In the genomic region with DNA sequence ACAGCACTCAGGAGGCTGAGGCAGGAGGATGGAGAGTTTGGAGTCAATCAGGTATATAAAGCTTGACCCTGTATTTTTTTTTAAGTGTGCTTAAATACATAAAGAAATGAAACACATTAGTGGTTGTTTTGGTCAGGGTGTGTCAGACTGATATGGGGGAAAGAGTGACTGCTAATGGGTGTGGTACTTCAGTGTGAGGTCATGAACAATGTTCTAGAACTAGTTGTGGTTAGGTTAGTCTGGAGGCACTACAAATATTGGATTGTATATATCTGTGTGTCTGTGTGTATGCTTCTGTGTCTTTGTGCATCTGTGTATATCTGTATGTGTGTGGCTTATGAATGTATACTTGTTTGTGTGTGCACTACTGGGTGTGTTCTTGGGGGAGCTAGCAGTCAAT, we compare ENCODE assay signal across 28 mouse cellular contexts. TPM values are rescaled to one million over a fixed set of nuclear protein-coding genes. Genes with fewer than 3 reads are reported as not detected.
DNase-seq lines count a peak whose midpoint lies in the region; ATAC-seq and TF ChIP-seq lines count a peak whose summit lies in the region.
"Had no signal": no experiment of that assay in that cellular context is flagged by ENCODE, and none has a peak within 500 bp of the region (broad histone marks: within the 10 kb centered on the region; RNA-seq: fewer than 3 reads in every experiment).

No protein-coding gene starts in this region.

- ATAC-seq in liver, embryonic 12.5 days: peak; percentile 66
- ATAC-seq in liver, embryonic 14.5 days (ENCODE audit: insufficient read depth): 0 out of 2 replicates have a peak, but pooled peaks have one; percentile 35
- ATAC-seq in megakaryocyte progenitor cell, adult 5-6 weeks (replicated peaks; ENCODE audit: poor library complexity): peak; percentile 87
- ATAC-seq: activated CD4-positive, CD25-positive, alpha-beta regulatory T cell, adult 4 months; CD4-positive, CD25-positive, alpha-beta regulatory T cell, adult 4 months; forebrain, embryonic 14.5 days; hindbrain, postnatal 0 days had no signal

- DNase-seq in liver: no peak
- DNase-seq in liver, embryonic 14.5 days (ENCODE audit: low read depth in 3 of 3, low spot score in 3 of 3): no peak
- no peak for DNase-seq in embryonic facial prominence, embryonic 10.5 days (ENCODE audit: low spot score)
- no peak for DNase-seq in cerebellum, postnatal 4 days (ENCODE audit: low spot score in 2 of 2)
- no peak for DNase-seq in cerebellum, postnatal 14 days
- DNase-seq: adrenal gland, postnatal 14 days; B cell, adult 2 months; cerebellum, adult 2 months; cerebellum, postnatal 10 days; gastrocnemius, postnatal 10 days; heart, adult 18-20 months; heart, postnatal 10 days; heart, postnatal 4 days had no signal

- no peak overlapping the region for H3K9ac ChIP-seq in liver, embryonic 12.5 days
- H3K9ac ChIP-seq in liver, embryonic 14.5 days (replicated peaks): no peak overlapping the region
- H3K9ac ChIP-seq: embryonic facial prominence, embryonic 15.5 days; hindbrain, embryonic 13.5 days had no signal

- H3K36me3 ChIP-seq in liver, embryonic 12.5 days: no peaks in the 10 kb centered on the region
- no peaks in the 10 kb centered on the region for H3K36me3 ChIP-seq in liver, embryonic 14.5 days (replicated peaks; ENCODE audit: control insufficient read depth, insufficient read depth, low read depth)
- no peaks in the 10 kb centered on the region for H3K36me3 ChIP-seq in embryonic facial prominence, embryonic 10.5 days (replicated peaks)
- H3K36me3 ChIP-seq: embryonic facial prominence, embryonic 15.5 days; forebrain, embryonic 10.5 days; G1E; heart, embryonic 10.5 days; hindbrain, embryonic 13.5 days had no signal

- no peak overlapping the region for H3K4me3 ChIP-seq in liver, embryonic 12.5 days
- H3K4me3 ChIP-seq in liver, embryonic 14.5 days (ENCODE audit: insufficient read depth in 1 of 2, low read depth in 2 of 2, low read length in 2 of 2): no peak overlapping the region
- no peak overlapping the region for H3K4me3 ChIP-seq in embryonic facial prominence, embryonic 10.5 days
- H3K4me3 ChIP-seq: embryonic facial prominence, embryonic 15.5 days; erythroblast, embryonic 14.5 days; forebrain, embryonic 10.5 days; heart, embryonic 10.5 days; hindbrain, embryonic 13.5 days had no signal

- TF ChIP-seq CTCF in liver, embryonic 14.5 days (IDR thresholded peaks at IDR 0.05; ENCODE audit: low read depth): no peak

- no peak overlapping the region for H3K27ac ChIP-seq in liver, embryonic 12.5 days
- no peak overlapping the region for H3K27ac ChIP-seq in liver, embryonic 14.5 days
- H3K27ac ChIP-seq in embryonic facial prominence, embryonic 10.5 days (replicated peaks): no peak overlapping the region
- H3K27ac ChIP-seq: embryonic facial prominence, embryonic 15.5 days; forebrain, embryonic 10.5 days; heart, embryonic 10.5 days; hindbrain, embryonic 13.5 days; hindbrain, postnatal 0 days had no signal

- no peak overlapping the region for H3K4me2 ChIP-seq in liver, embryonic 12.5 days
- no peak overlapping the region for H3K4me2 ChIP-seq in liver, embryonic 14.5 days (ENCODE audit: low read depth)
- H3K4me2 ChIP-seq: embryonic facial prominence, embryonic 15.5 days; hindbrain, embryonic 13.5 days had no signal

- peaks cover 11% of the 10 kb centered on the region for H3K4me1 ChIP-seq in liver, embryonic 12.5 days
- H3K4me1 ChIP-seq in liver, embryonic 14.5 days (replicated peaks; ENCODE audit: control insufficient read depth in 2 of 2, insufficient read depth in 2 of 2, low read length in 1 of 2): peaks cover 4% of the 10 kb centered on the region in 2 experiments; a peak in 2 of 4 replicates
- H3K4me1 ChIP-seq in embryonic facial prominence, embryonic 10.5 days: no peaks in the 10 kb centered on the region
- H3K4me1 ChIP-seq: embryonic facial prominence, embryonic 15.5 days; forebrain, embryonic 10.5 days; heart, embryonic 10.5 days; hindbrain, embryonic 13.5 days had no signal

- 0 out of 2 replicates have a peak, but pooled peaks cover 6% of the 10 kb centered on the region for H3K9me3 ChIP-seq in liver, embryonic 12.5 days (replicated peaks)
- no peaks in the 10 kb centered on the region for H3K9me3 ChIP-seq in liver, embryonic 14.5 days (ENCODE audit: control insufficient read depth, low read length)
- peaks cover 9% of the 10 kb centered on the region; the same call in 1 of the 2 replicates for H3K9me3 ChIP-seq in embryonic facial prominence, embryonic 10.5 days
- H3K9me3 ChIP-seq: embryonic facial prominence, embryonic 15.5 days; G1E had no signal

- no peak for TF ChIP-seq EP300 in liver, embryonic 14.5 days (IDR thresholded peaks at IDR 0.05; ENCODE audit: low read depth)

- H3K27me3 ChIP-seq in liver, embryonic 12.5 days (replicated peaks): no peaks in the 10 kb centered on the region
- no peaks in the 10 kb centered on the region for H3K27me3 ChIP-seq in liver, embryonic 14.5 days (ENCODE audit: control insufficient read depth, insufficient read depth, low read length)
- no peaks in the 10 kb centered on the region for H3K27me3 ChIP-seq in embryonic facial prominence, embryonic 10.5 days (replicated peaks; ENCODE audit: low read depth, poor library complexity, severe bottlenecking)
- H3K27me3 ChIP-seq: embryonic facial prominence, embryonic 15.5 days; hindbrain, embryonic 13.5 days had no signal

RNA-seq across cellular contexts. Expression of gene Hsd17b3, which starts 39.5 kb away (rescaled TPM):
- not detected in 2 replicates for polyA plus RNA-seq in liver, embryonic 12.5 days (2016; fragmentation: Nextera tagmentation; extraction: Ambion mirVana)
- polyA plus RNA-seq in liver, embryonic 14.5 days (2012; rRNA removed): not detected in 2 replicates
- not detected in 2 replicates for polyA plus RNA-seq in liver, embryonic 14.5 days (2014; fragmentation: Nextera tagmentation; extraction: Ambion mirVana)
- not detected in 2 replicates for total RNA-seq in megakaryocyte progenitor cell, adult 5-6 weeks (2015)
- total RNA-seq in megakaryocyte progenitor cell, adult 5-6 weeks (2017): not detected in 2 replicates
- polyA plus RNA-seq in embryonic facial prominence, embryonic 10.5 days (2016; fragmentation: Nextera tagmentation; extraction: Ambion mirVana): not detected in 2 replicates
- total RNA-seq: adrenal gland, postnatal 14 days; gastrocnemius, postnatal 10 days; gastrocnemius, postnatal 4 days; heart, adult 18-20 months; heart, postnatal 10 days; heart, postnatal 4 days; hindbrain, postnatal 0 days had no signal
- polyA plus RNA-seq: activated CD4-positive, CD25-positive, alpha-beta regulatory T cell, adult 4 months; CD4-positive, CD25-positive, alpha-beta regulatory T cell, adult 4 months; cerebellum, adult 2 months; embryonic facial prominence, embryonic 11.5 days; embryonic facial prominence, embryonic 15.5 days; erythroblast, embryonic 14.5 days; forebrain, embryonic 14.5 days; G1E; heart, embryonic 10.5 days; heart, embryonic 14.5 days; hindbrain, embryonic 13.5 days; hindbrain, postnatal 0 days had no signal

Comparison
In these comparisons a context has a peak if more than half of its experiments do, and no peak if none do; other contexts are left out.
1. ATAC-seq: peak in every context shown above with its lines; median percentile 87 in megakaryocyte progenitor cell, adult 5-6 weeks; 66 in liver, embryonic 12.5 days; 35 in liver, embryonic 14.5 days.